Mouse (Mus musculus) gastrocnemius, adult 8-10 months (tissue): ENCODE data around the gene Retreg2. TPM values are rescaled to one million over a fixed set of nuclear protein-coding genes. Genes with fewer than 3 reads are reported as not detected.
A peak's percentile ranks its signal among the peaks of the same experiment; 100 is the strongest.

ENCODE experiments used
- DNase-seq, 2 experiments: peaks; one replicate each; pipeline ENCODE4 v3.0.0; 2022; ENCODE audit warnings: low spot score in 2 of 2
- total RNA-seq, 4 experiments: library from RNA; stranded (reverse); gene quantifications; 2 replicates each; pipeline ENCODE4 v1.2.4; 2022

Gene Retreg2
- 10 to 100 TPM in 1 of 4 experiments, 1 to 10 TPM in 3; 7.6 to 10.3 (median 9.2) TPM for total RNA-seq

DNA sequence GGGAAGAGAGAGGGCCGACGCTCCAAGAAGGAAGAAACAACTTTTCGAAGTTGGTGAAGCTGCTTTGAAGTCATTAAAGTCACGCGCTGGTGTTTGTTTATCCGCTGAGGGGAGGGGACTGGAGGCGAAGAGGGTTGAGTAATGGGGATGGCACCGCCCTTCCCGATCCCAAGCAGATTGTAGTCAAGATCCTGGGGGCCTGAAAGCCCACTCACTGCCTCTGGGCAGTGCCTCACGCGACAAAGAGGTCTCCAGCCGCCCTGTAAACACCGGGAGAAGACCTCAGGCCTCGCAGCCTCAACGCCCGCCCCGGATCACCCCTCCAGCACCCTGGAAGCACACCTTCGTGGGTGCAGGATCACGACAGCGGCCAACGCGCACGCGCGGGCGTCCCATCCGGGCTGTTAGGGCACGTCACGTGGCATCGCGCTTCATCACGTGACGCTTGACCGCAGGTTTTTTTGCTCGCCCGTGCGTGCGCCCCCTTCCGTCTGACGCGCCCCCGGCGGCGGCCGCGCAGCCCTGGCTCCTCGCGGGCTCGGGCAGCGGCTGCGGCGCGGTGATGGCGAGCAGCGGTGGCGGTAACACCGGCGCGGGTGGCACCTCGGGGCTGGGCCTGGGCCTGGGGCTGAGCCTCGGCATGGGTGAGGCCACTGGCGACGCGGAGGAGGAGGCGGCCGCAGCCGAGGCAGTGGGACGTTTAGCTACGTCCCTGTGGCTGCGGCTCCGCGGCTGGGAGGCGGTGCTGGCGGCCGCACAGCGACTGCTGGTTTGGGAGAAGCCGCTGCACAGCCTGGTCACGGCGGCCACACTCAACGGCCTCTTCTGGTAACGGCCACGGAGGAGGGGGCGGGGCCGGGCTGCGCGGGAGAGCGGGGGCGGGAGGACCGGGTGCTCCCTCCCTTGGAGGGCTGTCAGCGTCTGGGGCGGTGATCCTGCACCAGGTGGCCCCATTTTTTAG, at the start of gene Retreg2, which contains the start of gene Cnppd1:
Retreg2 (plus strand) TSS at position 478 of the 961 bp plus-strand sequence.
Cnppd1 (minus strand) TSS at position 411 of the 961 bp plus-strand sequence.
- peak; percentile 92 to 96 for DNase-seq

DNA sequence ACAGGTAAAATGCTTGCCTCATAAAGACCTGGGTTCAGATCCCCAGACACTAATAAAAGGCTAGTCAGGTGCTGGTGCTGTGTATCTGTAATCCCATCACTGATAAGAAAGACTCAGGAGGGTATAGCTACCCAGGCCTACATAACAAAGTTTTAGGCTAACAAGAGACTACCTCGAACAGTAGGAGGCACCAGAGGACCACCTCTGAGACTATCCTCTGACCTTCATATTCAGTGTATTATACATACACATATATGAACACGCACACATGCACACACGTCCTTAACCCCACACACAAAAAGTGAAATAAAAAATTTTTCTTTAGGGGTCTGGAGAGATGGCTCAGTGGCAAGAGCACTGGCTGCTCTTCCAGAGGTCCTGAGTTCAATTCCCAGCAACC, 20.4 kb upstream of the Retreg2 start:
- no peak for DNase-seq

DNA sequence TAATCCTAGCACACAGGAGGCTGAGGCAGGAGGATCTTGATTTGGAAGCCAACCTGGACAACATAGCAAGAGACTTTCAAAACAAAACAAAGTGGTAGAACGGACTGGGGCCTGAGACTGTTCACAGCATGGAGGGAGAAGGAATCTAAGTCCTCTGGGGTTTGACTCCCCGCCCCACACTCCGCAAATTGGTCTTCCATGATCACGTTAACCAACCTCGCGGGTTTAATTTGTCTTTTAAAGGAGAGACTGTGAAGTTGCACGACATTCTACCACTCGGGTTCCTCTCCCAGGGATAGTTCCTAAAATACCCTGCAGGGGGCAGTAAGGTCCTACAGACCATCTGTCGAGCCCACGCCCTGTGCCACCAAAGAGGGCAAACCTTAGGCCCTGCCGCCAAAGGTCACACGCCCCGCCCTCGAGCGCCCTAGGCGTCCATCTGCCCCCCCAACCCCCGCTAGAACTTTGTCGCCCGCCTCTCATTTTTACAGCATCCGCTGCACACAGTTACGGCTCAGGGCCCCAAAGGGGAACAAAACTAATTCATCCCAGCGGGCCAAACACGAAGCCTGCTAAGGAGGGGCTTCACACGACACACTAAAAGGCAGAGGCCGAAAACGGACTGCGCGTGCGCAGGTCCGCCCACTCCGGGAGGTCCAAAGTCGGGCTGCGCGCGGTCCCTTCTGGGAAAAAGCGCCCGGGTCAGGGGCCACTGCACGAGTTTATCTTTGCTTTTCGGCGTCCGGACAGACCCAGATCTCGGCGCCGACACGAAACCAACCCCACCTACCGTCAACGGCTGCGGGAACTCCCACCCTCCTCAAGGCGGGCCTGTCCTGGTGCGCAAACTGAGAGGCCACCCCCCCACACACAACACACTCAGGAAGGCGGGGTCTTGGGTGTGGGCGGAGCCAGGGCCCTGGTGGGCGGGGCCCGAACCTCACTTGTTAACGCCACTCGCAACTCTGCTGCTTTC, 17.9 kb upstream of the Retreg2 start, which contains the start of gene Nhej1:
Nhej1 (minus strand) TSS at position 855 of the 976 bp plus-strand sequence.
- DNase-seq: peak; percentile 92 to 96

DNA sequence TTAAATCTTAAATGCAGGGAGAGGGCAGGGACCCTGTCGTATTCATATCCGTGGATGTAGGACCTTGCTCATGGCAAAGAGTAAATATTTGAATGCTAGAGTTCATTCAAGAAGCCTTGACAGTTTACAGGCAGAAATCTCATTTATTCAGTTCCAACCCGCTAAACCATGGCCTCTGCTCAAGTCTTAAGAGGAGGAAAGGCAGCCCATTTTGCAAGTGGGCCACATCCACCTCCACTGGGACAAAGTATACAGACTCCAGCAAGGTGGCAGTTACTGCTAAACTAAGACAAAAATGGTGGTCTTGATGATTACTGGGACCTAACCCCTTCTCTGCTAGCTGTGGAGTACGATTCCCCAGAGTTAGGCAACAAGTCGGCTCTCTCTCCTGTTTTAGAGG, 17.2 kb upstream of the Retreg2 start:
- DNase-seq: no peak

DNA sequence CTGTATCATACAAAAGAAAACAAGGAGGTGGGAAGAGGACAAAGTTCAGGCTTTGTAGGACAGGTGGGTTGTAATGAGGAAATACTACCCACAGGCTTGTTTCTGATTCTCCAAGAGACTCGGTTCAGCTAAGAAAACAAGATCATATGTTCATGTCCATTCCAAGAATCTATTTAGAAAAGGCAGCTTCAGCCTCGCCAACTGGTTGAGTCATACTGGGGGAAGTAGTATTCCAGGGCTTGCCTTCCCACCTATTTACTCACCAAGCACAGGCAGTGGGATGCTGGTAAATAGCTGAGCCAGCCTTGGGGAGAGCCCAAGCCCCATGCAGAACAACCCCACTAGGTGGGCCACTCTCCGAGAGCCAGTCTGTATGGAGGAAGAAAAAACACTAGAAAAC, 13.9 kb upstream of the Retreg2 start:
- no peak for DNase-seq

DNA sequence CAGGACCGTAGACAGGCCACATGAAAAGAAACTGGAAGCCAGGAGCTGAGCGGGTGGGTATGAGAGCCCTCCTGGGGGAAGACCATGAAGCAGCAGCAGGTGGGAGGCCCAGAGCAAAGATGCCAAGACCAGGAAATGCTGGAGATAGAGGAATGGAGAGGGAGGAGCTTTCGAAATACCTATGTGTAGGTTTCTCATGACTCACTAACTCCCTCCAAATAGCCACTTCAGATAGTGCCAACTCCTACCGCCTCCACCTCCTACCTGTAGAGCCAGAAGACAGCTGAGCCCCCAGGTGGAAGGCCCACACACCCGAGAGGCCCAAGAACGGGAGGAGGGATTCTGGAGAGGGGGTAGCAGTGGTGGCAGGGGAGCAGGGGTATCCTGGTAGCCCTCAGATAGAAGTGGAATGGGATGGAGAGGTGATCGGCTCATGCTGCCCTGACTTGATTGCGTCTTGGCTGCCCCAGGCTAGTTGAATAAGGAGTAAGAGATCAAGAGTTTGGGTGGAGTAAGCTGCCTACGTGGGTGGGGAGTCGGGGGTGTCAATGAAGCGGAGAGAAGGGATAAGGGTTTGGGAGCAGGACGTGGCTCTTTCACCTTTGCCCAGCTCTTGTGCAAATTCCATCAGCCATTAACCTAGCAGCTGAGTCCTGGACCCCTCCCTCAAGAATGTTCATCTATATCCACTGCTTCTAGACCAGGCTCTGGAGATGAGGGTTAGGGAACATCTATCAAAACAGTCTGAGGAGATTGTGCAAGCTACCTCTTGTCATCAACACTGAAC, 9.0 kb upstream of the Retreg2 start, which contains the start of gene Slc23a3:
Slc23a3 (minus strand) TSS at position 470 of the 787 bp plus-strand sequence.
- no peak for DNase-seq

DNA sequence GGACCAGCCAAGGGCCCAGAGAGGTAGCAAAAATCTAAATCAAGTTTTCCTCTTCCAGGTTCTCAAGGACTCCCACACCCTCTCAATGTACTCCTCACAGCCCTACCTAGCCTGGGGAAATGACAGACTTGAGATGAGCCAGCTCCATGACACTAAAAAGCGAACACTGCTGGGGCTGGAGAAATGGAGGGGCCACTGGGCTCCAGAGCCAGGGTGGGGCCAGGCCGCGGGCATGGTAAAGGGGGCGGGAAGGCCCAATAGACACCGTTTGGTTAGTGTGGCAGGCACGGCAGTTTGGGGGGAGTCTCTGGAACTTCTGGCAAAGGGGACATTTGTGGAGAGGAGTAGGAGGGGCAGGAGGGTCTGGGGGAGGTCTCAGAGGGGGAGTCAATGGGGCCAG, 6.3 kb upstream of the Retreg2 start:
- DNase-seq: no peak

DNA sequence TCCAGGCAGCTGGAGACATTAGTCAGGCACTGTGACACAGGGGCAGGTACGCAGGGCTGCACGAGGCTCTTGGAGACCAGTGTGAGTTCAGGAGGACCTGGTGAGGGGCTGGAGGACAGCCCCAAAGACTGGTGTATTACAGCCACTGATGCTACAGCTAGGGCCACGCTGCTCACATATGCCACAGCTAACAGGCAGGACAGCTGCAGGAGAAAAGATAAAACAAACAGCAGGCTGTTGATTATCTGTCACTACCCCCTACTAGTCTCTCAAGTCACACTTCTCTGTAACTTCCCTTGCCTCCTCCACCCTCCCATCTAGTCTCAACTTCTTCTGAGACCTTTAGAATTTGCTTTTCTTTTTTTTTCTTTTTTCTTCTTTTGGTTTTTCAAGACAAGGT, 5.8 kb upstream of the Retreg2 start:
- DNase-seq: no peak

DNA sequence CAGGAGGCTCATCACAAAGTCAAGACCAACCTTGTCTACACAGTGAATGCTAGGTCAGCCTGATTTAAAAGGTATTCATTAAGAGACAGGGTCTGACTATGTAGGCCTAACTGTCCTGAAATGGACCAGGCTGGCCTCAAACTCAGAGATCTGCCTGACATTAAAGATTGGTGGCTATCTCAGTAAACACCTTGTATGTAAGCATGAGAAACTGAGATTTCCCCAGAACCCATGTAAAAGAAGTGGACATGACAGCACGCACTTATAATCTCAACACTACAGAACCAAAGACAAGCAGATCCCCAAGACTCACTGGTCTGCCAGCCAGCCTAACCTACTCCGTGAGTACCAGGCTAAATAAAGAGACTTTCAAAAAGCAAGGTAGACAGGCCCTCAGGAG, 4.1 kb upstream of the Retreg2 start:
- no peak for DNase-seq

DNA sequence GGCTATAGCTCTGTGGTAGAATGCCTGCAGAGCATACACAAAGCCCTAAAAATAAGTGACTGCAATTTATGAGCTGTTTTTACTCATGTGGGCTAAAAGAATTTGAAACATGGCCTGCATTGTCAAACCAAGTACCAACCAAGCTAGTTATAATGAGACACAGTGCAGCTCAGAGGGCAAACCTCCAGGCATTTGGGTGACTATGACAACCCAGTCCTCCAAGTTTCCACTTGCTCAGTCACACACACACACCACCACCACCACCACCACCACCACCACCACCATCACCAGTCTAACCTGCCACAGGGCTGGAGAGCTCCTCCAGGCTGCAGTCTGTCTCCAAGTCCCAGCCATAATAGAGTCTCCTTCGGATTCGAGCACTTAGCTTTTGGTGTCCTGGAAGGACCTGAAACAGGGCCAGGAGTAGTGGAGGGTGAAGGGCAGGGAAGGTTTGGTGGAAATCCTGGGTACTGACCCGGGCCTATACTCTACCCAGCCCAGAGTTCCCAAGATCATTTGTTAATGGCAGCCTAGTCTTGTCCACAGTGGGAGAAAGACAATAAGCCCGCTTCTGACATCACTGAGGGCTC, 1.9 kb upstream of the Retreg2 start:
- no peak for DNase-seq

DNA sequence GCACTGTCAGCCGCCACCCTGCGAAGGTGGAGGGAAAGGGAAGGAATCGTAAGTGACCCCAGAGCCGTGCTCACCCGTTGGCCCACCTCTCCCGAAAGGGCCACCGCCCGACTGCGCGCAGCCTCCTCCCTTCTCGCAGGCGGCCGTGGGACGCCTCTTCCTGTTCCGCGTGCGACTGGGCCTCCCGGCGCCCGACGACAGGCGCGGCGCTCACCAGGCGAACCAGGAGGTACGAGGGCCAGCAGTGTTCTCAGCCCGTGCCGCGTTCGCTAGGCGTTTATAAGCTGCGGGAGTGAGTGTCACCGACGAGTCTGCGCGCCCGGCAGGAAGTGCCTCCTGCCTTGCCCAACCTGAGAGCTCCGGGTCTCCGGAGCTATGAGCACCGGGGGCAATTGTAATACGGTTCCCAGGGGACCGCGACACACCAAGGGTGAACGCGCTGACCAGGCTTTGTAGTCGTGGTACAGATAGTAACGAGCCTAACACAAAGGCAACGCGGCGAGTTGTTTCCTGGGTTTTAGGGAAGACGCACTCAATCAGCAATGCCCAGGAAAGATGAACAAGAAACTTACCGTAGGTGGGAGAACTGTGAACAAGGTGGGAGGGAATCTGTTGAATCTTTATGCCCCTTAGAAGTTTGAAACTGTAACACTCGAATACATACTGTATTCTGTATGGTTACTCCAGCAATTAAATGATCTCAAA, 940 bp upstream of the Retreg2 start:
- DNase-seq: peak; percentile 36 to 46

DNA sequence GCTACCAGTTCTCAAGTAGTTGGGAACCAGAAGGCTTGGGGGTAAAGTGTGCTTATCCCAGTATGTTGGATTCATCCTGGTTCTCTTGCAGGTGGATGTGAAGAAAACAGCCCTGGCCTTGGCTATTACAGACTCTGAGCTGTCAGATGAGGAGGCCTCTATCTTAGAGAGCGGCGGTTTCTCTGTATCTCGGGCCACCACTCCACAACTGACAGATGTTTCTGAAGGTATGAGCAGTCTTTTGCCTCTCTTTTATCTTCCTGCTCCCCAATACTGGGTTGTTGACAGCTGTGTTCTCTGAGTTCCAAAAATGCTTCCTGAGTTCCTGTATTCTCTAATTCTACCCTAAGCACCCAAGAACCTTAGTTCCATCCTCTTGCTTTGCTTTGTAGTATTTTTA, 3.0 kb downstream of the Retreg2 start:
- DNase-seq: no peak

DNA sequence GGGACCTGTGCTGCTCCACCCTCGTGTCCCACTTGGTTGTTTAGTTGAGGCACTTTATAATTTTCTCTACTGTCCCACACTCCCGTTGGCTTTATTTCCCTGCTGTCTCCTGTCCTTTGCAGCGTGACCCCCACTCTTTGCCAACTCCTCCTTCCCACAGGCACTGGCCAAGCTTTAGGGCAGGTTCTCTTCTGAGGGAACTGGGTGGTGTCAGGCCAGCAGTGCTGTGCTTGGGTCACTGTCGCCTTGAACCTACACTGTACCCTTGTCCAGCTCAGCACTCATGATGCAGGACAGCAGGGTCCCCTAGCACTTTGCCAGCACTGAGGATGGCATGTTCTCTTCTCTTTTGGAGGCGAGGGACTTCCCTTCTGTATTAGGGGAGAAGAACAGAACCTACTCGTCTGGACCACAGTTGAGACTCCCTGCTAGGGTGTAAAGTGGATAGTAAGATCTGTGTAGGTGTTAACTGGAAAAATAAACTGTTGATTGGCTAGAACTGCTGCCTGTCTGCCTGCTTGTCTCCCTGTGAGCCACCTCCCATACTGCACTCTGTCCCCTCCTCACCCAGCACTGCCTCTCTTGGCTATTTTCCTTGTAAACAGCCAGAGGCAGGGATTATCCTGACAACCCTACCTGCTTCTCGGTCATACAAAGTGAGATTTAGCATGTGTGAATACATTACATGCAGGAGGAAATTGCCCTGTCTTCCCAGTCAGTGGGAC, 5.0 kb downstream of the Retreg2 start:
- no peak for DNase-seq

DNA sequence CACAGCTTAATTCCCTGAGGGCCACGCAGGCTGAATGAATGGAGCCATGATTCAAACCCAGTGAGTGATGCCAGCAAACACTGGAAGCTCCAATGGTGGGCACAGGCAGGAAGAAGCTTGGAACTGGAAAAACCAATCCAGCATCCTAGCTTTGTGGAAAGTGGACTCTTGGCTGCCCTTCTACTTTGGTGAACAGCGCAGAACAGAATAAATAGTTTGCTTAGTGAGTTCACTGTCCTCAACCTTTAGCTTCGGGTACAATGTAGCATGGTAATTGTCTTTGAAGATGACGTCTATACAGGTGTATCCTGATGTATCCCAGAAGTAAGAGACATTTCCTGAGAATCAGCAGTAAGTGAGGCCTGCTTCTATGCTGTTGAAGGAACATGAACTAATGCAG, 6.1 kb downstream of the Retreg2 start:
- no peak for DNase-seq

DNA sequence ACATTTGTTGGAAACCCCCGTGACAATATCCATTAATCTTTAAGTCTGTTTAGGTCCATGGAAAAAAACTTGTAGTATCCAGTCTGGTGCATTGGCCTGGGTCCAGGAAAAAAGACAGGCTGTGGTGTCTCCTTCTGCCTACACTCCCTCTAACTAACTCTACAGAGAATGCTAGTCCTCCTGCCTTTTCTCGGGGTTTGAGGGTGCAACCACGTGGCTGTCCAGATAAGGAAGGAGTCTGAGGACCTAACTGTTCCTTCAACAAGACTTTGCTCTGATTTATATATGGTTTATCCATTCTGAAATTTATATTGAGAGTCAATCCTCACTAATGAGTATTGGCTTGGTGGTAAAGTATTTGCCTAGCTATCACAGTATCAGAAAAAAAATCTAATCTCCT, 13.3 kb downstream of the Retreg2 start:
- no peak for DNase-seq

DNA sequence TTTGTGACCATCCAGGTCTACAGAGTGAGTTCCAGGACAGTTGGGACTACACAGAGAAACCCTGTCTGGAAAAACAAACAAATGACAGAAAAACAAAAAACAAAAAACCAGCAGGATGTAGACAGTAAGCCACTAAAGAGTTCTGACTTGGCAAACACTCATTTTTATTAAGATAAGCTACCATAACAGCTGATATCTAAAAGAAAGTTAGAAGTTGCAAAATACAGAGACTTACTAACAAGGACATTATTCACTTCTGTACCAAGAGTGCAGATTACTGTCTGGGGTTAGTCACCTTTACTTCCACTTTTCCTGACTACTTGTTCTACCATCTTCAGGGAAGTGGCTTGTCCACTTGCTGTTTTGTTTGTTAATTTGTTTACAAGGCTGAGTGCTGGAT, 16.4 kb downstream of the Retreg2 start:
- no peak for DNase-seq

DNA sequence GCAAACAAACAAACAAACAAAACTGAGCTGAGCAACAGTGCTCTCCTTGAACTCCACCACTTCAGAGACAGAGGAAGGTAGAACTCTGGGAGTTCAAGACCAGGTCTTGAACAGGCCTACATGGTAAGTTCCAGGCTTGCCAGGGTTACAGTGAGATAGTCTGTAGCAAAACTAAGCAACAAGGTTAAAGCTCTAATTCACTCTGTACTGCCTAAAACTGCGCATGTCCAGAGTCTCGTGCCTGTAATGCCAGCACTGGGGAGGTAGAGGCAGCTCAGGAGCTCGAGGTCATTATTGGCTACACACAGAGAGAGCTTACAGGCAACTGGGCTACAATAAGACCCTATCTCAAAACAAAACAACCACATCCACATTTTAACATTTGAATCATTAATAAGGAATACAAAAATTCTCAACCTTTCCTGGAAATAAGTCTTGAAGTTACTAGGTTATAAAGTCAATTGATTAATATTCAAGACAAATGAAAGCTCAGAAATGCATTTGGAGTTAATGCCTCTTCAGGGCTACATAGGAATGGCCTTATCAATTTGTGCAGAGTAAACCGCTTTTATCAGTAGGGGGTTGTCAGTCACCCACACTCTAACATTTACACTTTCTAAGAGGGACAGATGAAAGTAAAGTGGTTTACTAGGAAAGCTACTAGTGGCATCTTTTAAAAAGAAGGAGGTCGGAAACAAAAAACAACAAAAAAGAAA, 17.1 kb downstream of the Retreg2 start:
- DNase-seq: no peak

DNA sequence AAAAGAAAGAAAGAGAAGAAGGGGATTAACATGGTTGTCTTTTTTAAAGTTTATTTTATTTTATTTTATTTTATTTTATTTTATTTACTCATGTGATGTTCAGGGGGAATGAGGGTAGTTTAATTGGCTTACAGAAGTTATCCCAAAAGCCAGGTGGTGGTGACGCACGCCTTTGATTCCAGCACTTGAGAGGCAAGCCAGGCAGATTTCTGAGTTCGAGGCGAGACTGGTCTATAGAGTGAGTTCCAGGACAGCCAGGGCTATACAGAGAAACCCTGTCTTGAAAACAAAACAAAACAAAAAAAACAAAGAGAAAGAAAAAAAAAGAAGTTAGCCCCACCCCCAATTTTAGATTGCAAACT, 17.7 kb downstream of the Retreg2 start:
- DNase-seq: no peak

DNA sequence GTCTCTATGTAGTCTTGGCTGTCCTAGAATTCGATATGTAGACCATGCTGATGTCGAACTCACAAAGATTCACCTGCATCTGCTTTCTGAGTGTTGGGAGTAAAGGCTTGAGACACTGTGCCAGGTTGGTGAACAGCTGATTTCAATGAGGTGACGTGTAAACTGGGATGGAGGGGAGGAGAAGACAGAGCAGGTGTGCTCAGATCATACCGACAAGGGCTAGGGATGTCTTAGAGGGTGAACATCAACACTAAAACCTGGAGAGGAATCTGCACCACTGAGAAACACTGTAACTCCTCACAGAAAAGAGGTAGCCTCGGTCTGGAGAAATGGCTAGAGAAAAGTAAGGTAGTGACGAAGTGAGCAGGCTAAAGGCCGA, 25.5 kb downstream of the Retreg2 start:
- no peak for DNase-seq
